Mouse (Mus musculus) bone marrow macrophage, adult 2 months (primary cell): ENCODE data around the gene Cpeb4. TPM values are rescaled to one million over a fixed set of nuclear protein-coding genes. Genes with fewer than 3 reads are reported as not detected.

Experiments
- H3K27ac ChIP-seq: 2 replicates; pipeline ENCODE4 v1.5.1; 2012; ENCODE audit warnings: low read depth, low read length; ENCODE audit not compliant: insufficient read depth
- H3K4me1 ChIP-seq: 2 replicates; pipeline ENCODE4 v1.6.1; 2012; ENCODE audit warnings: low read length; ENCODE audit not compliant: control insufficient read depth, insufficient read depth
- H3K4me3 ChIP-seq: 2 replicates; pipeline ENCODE4 v1.5.1; 2012; ENCODE audit warnings: mild to moderate bottlenecking, low read length, moderate library complexity; ENCODE audit not compliant: insufficient read depth
- CTCF ChIP-seq: IDR thresholded peaks from 2 replicates; pipeline ENCODE4 v1.5.1; 2012; ENCODE audit warnings: low read depth, mild to moderate bottlenecking, low read length, moderate library complexity
- POLR2A ChIP-seq: IDR thresholded peaks from 2 replicates; pipeline ENCODE4 v1.6.1; 2012; ENCODE audit warnings: mild to moderate bottlenecking, low read depth, low read length, borderline replicate concordance
- polyA plus RNA-seq: library from polyadenylated mRNA; stranded (reverse); fragments of >200 nt; gene quantifications from 2 replicates; pipeline ENCODE4 v1.2.4, GENCODE M21; 2012; ENCODE audit not compliant: missing spikeins, insufficient read depth, insufficient read length

The Cpeb4 gene
- polyA plus RNA-seq, 1 experiment: 46.6 TPM

DNA sequence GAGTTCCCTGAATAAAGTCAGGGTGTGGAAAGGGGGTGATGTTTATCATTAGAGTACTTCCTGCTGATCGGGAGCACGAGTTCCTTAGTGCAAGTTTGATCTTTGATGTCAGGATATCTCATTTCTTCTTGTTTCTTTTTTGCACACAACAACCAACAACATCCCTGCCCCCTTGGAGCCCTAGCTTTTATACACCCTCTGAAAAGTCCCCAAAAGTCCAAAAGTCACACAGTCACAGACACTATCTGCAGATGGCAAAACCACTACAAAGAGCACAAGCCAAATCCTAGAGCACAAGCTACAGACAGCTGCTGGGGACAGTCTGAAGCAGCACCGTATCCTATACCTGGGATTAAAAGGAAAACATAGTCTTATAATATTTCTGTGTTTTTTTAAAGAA, 20.1 kb downstream of the Cpeb4 start:
- Histone ChIP-seq H3K4me3 (no peak overlapping the region), H3K27ac (no peak overlapping the region), H3K4me1 (peaks cover 22% of the 10 kb centered on the region)
- no peak for TF ChIP-seq CTCF

DNA sequence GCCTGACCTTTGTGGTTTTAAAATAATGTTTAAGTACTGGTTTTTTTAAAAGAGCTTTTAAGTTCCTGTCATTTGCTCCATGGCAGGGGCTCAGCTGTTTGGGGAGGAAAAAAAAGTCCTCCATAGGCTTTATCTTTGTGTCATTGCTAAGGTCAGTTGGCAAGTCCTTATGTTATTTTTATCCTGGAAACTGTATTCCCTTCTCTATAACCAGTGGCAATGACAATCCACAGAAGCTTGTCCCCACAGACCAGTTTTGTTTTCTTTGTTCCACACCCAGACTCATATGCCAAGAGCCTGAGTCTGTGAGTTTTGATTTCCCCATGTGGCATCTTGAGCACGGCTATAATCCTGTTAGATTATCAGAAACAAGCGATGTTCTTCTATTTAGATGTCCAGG, 21.6 kb downstream of the Cpeb4 start:
- Histone ChIP-seq H3K27ac (no peak overlapping the region), H3K4me1 (peaks cover 30% of the 10 kb centered on the region), H3K4me3 (no peak overlapping the region)
- no peak for TF ChIP-seq POLR2A
- TF ChIP-seq CTCF: no peak

DNA sequence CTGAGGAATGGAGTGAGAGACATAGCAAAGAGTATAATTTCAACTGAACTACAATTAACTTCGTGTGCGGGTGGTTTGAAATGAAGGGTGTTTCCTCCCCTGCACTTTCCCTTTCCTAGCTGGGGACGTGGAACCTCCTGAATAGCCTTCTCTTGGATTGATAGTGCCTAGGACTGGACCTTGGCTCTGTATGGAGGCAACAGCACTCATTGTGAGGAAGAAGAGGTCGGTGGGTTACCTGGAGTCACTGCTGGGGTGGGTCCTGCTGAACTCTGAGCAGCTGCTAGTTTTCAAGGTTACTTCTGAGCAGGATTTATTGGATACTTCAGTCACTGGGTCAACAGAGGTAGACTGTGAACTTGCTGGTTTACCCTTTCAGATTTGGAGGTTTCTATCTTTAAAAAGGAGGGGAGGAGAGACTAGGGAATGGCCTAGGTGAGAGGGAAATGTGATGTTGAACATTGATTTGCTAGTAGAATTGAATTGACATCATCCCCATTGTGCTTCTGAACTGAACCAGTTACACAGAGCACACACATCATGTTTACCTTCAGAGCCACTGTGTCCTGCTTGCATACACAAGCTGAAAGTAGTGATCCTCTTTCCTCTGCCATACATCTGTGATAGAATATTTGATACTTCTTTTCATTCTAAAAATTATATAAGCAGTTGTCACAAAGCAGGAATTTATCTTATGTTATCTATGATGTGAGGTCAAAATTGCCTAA, 24.2 kb downstream of the Cpeb4 start:
- H3K27ac ChIP-seq: no peak overlapping the region
- peaks cover 45% of the 10 kb centered on the region for H3K4me1 ChIP-seq
- H3K4me3 ChIP-seq: no peak overlapping the region
- TF ChIP-seq POLR2A: no peak
- TF ChIP-seq CTCF: no peak

DNA sequence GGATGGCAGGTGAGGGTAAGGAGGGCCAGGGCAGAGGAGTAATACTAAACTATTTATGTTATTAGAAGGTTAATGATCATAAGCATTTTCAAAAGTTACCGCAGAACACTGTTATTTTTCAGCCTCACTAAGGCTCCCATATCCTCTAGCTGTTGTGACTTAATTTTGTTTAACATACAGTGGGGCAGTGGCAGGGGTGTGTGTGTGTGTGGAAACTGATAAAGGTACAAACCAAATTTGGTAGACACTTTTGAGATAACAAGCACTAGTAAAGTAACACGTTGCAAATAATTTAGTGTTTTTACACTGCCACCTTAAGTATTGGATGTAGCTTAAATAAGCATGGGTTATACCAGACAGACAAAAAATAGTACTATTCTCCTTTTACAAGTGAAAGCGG, 24.9 kb downstream of the Cpeb4 start:
- no peak for TF ChIP-seq POLR2A
- TF ChIP-seq CTCF: no peak
- peaks cover 48% of the 10 kb centered on the region for H3K4me1 ChIP-seq
- H3K4me3 ChIP-seq: no peak overlapping the region
- no peak overlapping the region for H3K27ac ChIP-seq

DNA sequence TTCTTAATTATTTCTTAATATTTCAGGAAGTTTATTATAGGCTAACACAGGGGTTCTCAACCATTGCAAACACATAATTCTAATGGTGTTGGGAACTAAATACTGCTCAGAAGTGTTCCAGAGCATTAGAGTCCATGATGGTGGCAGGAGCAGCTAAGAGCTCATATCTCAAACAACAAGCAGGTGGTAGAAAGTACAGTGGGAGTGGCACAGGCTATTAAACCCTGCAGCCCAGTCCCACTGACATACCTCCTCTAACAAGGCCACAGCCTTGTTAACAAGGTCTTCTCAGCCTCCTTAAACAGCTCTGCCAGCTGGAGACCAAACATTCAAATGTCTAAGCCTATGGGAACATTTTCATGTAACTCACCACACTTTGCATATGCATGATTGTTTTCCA, 27.2 kb downstream of the Cpeb4 start:
- no peak overlapping the region for H3K4me3 ChIP-seq
- TF ChIP-seq CTCF (no peak), POLR2A (no peak)
- H3K27ac ChIP-seq: peak overlapping the region; percentile 31; the same call in 1 of the 2 replicates
- H3K4me1 ChIP-seq: peaks cover 45% of the 10 kb centered on the region

DNA sequence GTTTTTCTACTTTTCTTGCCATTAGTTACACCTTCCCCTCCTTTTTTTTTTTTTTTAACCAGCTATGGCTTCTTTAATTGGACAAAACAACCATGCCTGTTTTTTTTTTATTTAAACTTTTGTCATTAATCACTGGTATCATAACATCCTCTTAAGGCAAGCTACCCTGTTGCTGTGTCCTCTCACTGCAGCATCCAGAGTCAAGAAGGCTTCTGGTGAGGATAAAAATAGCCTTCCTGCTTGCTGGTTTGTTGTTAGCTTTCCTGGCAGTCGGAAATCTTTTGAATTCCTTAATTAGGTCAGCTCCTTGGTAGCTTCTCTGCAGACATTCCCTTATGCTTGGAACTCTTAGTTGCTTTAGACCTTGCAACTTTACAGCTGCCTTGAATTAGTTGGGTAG, 28.7 kb downstream of the Cpeb4 start:
- Histone ChIP-seq H3K4me1 (peaks cover 44% of the 10 kb centered on the region), H3K4me3 (no peak overlapping the region), H3K27ac (peak overlapping the region; percentile 52; the same call in 1 of the 2 replicates)

DNA sequence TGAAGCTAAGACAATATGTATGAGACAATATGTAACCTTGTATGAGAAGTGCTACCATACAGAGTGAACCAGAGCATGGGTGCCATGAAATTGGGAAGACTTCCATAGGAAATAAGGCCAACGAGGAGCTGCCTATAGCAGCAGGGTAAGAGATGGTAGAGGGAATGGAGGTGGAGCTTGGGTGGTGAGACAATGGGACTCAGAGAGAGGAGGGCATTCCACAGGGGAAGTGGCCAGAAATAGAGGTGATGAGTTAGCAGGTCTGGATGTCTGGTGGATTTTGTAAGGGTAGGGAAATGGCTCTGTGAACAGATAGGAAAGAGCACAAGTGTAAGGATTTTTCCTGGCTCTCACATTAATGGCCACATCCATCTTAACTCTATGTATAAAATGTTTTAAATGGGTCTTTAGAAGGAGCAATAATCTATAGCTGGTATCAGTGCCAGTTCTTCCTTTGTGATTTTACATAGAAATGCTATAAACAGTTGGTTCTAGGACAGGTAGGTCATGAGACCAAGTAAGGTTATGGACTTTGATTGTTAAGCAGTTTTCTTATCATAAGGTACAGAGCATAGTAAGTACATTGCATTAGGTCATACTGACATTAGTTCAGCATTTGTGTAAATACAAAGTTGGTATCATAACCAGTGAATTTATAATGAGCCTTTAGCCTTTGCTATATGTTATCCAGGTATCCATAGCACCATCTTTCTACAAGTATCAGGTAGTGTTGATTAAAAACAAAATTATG, 30.4 kb downstream of the Cpeb4 start:
- Histone ChIP-seq H3K4me1 (peaks cover 45% of the 10 kb centered on the region), H3K4me3 (no peak overlapping the region), H3K27ac (peak overlapping the region; percentile 16; the same call in 1 of the 2 replicates)
- TF ChIP-seq POLR2A (no peak), CTCF (no peak)

More for the DNA sequence above, 28.7 kb downstream of the Cpeb4 start:
- TF ChIP-seq POLR2A (no peak), CTCF (no peak)

DNA sequence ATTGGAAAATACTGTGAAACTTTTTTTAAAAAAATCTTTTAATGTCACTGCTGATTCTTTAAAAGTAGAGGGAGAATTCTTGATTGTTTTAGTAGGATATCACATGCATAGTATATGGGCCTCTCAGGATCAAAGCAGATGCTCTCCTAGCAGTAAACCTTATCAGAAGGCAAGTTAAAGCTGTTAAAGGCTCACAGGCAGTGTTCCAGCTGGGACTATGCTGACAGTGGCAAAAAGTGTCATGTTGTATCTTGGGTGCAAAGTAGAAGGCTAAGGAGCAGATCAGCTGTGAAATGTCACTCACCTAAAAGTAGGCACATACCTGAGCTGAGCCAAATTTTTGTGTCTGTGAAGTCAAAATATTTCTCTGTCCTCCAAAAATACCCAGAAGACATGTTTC, 34.5 kb downstream of the Cpeb4 start:
- Histone ChIP-seq H3K4me3 (no peak overlapping the region), H3K4me1 (peaks cover 21% of the 10 kb centered on the region), H3K27ac (no peak overlapping the region)
- TF ChIP-seq CTCF (no peak), POLR2A (no peak)

DNA sequence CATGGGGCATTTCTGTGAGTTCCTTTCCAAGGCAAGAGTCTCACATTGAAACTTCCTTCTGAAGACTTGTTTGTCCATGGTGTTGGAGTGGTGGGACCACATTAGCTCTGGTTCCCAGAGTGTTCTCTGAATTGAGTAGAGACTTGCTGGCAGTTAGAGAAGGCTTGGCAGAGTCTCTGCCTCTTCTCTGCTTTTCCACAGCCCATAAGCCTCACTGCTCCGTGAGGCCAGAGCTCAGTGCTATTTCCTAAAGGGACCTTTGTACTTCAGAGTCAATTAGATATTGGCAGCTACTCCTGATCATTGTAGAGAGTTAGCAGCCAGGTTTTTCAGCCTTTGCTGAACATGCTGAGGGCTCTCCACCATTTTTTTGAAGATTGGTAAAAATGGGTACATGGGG, 35.6 kb downstream of the Cpeb4 start:
- no peak overlapping the region; the same call in 1 of the 2 replicates for H3K27ac ChIP-seq
- H3K4me1 ChIP-seq: peaks cover 13% of the 10 kb centered on the region
- TF ChIP-seq CTCF: no peak
- no peak for TF ChIP-seq POLR2A

DNA sequence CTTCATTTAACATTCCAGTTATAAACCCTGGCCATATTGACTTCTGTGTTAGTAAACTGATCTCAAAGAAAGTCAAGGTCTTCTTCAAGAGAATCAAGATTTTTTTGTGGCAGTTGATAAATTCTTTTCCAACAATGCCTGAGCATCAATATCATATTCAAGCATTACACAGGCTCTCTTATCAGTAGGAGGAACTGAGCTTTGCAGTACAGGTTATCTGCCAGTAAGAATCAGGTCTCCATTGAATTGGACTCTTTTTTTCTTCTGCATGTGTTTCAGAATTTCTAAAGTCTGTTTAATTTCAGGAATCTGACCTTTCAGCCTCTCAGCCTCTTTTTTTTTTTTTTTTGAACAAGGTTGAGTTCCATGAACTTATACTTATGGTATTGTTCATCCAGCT, 40.9 kb downstream of the Cpeb4 start:
- Histone ChIP-seq H3K4me3 (no peak overlapping the region), H3K4me1 (no peaks in the 10 kb centered on the region; the same call in 1 of the 2 replicates), H3K27ac (no peak overlapping the region)
- TF ChIP-seq POLR2A: no peak
- no peak for TF ChIP-seq CTCF

More for the DNA sequence above, 35.6 kb downstream of the Cpeb4 start:
- no peak overlapping the region for H3K4me3 ChIP-seq
